Mouse (Mus musculus) erythroid progenitor cell, adult 5-6 weeks (primary cell): ENCODE results near the gene Susd3. TPM values are rescaled to one million over a fixed set of nuclear protein-coding genes. Genes with fewer than 3 reads are reported as not detected.

Experiments used
- ATAC-seq: replicated peaks from 2 replicates; pipeline ENCODE4 v1.8.0; 2016; ENCODE audit warnings: moderate number of reproducible peaks, mild to moderate bottlenecking, moderate TSS enrichment, inconsistent platforms; ENCODE audit not compliant: poor library complexity, low FRiP score, severe bottlenecking
- total RNA-seq, 2 experiments: library from RNA; stranded (forward) in 1 of 2; stranded (reverse) in 1 of 2; fragments of 150-400 nt in 1 of 2; fragments of 186-747, 209-891 nt in 1 of 2; gene quantifications; 2 replicates each; pipeline versions ENCODE4 v1.2.3 to v1.2.4; 2015 to 2017; ENCODE audit warnings: low replicate concordance in 2 of 2

The Susd3 gene
- 0.84 and 1.4 TPM in 2 replicates for total RNA-seq (2015; ENCODE audit: low replicate concordance)
- total RNA-seq (2017; ENCODE audit: low replicate concordance), result 2.7 and 3.9 TPM in 2 replicates

DNA sequence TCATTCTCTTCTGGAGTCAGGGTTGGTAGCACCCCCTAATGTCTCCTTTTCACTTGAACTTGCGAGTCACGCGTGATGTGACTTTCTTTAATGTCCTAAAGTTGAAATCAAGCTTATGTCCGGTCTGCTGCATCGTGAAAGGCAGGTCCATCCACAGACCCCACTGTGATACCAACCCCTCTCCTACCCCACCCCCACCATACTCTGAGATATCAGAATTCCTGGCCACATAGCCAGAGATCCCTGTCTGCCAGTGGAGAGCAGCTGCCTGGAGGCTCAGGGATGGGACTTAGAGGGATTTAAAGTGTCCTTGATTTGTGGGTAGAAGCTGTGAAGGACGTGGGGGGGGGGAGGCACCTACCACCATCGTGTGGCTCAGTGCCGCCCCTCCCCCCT lies at the start of gene Susd3:
TSS of gene Susd3 (minus strand) at position 240 of the 396 bp plus-strand sequence.
- ATAC-seq, result no peak

- ATAC-seq, result no peak
Observed at GRCm38 (mm10) chr13:49296270-49296669, 47.8 kb upstream of the Susd3 start.

DNA sequence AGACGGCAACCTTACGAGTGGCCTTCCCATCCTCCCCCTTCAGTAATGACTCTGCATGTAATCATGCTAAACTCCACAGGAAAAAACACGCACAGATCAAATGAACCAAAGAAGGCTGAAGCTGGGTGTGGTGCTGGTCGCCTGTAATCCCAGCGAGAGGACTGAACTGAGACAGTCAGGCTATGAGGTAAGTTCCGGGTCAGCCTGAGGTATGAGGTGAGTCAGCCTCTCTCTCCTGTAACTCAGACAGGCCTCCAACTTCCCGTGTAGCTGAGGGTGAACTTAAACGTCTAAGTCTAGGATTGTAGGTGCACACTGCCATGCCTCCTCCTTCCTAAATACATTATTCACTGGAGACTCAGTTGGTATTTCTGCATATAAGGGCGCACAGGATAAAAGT lies 45.6 kb upstream of the Susd3 start:
- ATAC-seq, result no peak

GRCm38 (mm10) chr13:49291949-49292348 lies 43.4 kb upstream of the Susd3 start:
- no peak for ATAC-seq

GRCm38 (mm10) chr13:49291398-49291797 lies 42.9 kb upstream of the Susd3 start:
- ATAC-seq, result no peak

DNA sequence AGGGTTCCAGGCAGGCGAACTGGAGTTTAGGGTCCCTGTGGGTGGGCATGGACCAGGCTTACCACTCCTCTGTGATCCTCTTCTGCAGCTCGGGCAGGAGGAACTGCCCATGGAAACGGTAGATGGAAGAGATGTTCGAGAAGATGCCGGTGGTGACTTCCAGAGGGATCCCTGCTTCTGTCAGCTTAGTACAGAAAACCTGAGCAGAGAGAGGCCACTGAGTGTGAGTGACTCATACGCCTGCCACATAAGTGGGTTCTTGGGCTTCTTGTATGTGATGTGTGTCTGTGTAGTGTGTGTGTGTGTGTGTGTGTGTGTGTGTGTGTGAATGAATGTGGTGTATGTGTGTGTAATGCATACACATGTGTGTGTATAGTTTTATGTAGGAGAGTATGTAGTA lies 38.7 kb upstream of the Susd3 start:
- ATAC-seq, result no peak

GRCm38 (mm10) chr13:49286750-49287149 lies 38.2 kb upstream of the Susd3 start:
- no peak for ATAC-seq

DNA sequence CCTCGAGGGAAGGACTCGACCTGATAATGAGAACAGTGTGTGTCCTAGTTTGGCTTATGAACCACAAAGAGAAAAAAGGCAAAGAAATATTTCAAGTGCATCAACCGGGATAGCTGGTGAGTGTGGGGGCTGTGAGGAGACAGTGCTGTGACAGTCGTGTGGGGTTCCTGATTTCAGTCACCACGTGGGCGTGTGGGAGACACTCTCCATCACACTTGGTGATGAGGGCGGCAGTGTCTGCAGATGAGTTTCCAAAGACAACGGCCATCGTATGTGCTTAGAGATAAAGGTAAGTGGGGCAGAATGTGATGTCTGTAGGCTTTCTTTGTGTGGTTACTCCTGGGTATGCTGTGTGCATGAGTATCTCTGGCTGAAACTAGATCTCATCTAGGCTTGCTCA lies 35.2 kb upstream of the Susd3 start:
- no peak for ATAC-seq

- ATAC-seq, result no peak
Observed at GRCm38 (mm10) chr13:49282168-49282567, 33.7 kb upstream of the Susd3 start.

GRCm38 (mm10) chr13:49271831-49272765 lies 23.6 kb upstream of the Susd3 start:
- no peak for ATAC-seq

DNA sequence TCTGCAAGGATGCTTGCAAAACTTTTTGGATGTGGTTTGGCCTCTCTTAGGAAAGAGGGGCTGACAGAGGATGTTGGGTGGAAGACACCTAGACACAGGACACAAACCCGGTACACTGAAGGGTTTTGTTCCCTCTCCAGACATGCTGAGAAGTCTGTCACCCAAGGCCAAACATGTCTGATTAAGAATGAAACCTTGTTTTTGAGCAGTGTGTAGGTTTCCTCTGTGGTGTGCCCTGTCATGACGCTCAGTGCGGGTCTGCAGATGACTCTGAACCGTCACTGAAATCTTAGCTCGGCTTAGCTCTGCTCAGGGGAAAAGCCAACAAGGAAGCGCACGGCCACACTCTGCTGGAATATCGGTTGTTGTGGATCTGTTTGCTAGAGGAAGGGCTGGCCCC lies 22.0 kb upstream of the Susd3 start:
- ATAC-seq, result no peak

DNA sequence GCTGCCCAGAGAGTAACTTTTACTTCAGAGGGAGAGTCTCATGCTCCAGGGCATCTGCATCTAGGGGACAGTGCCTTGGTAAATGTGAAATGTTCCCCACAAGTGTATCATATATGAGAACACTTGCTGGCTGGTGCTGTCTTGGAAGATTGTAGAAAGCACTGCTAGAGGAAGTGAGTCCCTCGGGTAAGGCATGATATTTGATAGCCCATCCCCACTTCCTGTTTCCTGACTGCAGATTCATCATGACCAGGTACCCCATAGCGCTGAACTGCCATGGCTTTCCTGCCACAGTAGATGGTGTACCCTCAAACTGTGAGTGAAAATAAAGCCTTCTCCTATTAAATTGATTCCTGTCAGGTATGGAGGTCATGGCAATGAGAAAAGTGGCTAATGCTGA lies 19.1 kb upstream of the Susd3 start:
- ATAC-seq, result no peak

- ATAC-seq, result no peak
Observed at GRCm38 (mm10) chr13:49260036-49260722, 11.7 kb upstream of the Susd3 start.

DNA sequence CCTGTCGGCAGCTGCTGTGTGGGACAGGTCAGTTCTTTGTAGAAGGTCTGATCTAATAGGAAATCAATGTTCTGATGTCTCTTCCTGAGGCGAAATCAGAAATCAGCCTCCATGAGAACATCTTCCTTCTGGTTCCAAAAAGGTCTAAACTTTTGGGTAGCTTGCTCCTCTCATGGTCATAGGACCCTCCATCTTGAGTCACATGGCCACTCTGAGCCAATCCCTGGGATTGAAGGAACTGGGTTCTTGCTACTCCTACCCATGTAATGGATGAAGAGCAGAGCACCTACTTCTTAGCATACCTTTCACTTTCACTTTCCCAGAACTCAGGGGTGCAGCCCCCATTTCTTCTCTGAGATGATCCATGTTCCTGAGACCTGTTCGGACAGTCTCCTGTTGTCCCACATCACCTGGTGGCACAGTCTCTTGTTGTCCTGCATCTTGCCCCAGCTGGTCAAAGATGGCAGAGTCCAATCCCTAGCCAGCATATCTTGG lies 9.4 kb upstream of the Susd3 start:
- ATAC-seq, result no peak

DNA sequence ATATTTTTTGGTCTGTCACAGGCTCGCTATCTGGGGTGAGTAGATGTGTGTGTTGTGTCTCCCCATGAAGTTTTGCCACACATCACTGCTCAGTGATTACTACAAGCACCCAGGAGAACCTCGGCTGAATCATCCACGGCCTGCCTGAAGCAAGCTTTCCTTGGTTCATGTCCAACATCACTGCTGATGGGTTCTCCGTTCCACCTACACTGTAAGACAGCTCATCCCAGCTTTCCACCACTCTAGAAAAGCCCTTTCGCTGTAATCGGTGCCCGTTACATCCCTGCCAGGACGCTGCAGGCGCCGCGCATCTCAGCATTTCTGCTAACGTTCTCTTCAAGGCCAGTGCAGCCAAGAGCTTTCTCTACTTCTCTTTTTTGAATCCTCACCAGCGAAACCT lies 4.2 kb upstream of the Susd3 start:
- ATAC-seq, result no peak

- no peak for ATAC-seq
Observed at GRCm38 (mm10) chr13:49252113-49252512, 3.6 kb upstream of the Susd3 start.

DNA sequence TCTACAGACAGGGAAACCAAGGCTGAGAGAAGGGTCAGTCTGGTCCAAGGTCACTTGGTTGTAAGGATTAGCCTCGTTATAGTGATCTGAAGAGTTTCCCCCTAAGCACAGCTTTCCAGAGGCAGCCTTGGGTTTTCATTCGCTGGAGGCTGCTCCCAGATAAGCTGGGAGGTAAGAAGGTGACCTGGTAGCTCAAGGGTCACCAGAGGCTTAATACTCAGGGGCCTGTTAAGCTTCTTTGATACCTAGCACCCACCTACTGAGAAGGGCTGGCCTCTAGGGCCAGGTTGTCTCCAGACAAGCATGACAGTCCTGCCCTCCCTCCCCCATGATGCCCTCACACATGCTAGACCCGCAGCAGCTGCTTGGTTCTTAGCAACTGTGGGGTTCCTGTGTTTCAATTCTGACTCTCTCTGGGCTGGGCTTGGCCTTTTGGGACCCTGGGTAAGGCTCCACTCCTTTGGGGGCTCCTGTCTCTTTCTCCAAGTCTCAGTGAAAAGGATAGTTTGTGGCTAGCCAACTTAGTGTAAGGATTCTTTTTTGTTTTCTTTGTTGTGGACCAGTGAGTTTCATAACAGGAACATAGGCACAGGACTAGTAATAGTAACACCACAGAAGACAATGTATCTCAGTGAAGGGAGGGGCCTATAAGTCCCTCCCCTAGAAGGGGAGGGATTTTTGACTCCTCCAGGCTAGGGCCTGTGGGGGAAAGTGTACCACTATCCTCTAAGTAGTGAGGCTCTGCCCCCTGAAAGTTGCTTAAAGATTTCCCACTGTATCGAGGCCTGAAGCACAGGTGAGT lies 2.4 kb upstream of the Susd3 start:
- no peak for ATAC-seq

- no peak for ATAC-seq
Observed at GRCm38 (mm10) chr13:49249634-49250033, 1.1 kb upstream of the Susd3 start.

- no peak for ATAC-seq
Observed at GRCm38 (mm10) chr13:49248923-49249322, 417 bp upstream of the Susd3 start.
